Mouse (Mus musculus): Measurements from ENCODE around the gene Mgl2.
A peak's percentile ranks its signal among the peaks of the same experiment; 100 is the strongest.
"Not testable (repeated sequence)": the region's sequence is repeated elsewhere in the genome, so short reads cannot be mapped to it uniquely, and the experiment has no call there.

Mgl2 gene

DNA sequence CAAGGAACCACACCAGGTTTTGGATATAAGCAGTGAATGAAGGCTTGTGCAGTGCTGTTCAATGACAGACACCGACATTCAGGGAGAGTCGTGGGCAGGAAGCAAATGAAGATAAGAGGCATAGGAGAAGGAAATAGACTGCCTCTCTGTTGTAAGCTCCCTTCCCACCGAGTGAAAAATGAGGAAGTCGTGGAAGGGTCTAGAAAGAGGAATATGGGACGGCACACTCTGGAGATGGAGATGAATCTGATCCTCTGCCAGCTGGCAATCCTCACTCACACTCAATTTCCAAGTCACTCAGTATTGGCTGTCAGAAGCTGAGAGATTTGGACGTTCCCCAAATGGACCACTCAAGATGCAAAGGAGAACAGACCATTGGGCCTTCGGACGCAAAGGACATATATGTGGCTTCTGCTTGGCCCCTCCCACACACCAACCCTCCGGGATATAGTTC is at the start of gene Mgl2:
TSS of gene Mgl2 (plus strand) at position 404 of the 454 bp plus-strand sequence.
- DNase-seq = no peak

DNA sequence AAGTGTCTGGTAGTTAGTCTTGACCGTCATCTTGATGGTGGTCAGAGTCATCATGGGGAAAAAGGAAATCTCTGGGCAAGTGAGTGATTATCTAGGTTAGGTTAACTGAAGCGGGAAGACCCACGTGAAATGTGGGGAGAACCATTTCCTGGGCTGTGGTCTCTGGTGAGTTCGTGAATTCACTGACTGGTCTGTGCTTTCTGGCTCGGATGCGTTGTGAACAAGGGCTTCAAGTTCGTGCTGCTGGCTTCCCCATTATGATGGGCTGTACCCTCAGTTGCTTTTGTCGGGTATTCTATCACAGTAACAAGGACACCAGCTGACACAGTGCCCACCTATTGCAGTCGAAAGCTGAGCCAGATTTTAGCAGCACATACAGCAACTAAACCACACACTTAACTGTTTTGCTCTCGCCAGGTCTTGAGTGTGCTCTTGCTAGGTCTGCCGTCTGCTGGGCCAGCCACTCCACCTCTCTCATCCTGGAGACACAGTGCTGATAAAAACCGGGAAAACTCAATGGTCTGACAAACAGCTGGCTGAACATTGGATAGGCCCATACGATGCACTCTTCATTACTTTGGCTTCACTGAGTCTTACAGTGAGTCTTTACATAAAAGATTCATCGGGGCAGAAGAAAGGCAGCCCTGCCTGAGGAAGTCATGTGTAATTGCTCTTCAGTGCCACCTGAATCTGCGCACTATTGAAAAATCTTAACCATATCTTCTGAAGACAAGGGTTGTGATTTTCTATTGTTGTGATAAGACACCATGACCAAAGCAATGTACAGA is 49.1 kb upstream of the Mgl2 start:
- no peak for DNase-seq

DNA sequence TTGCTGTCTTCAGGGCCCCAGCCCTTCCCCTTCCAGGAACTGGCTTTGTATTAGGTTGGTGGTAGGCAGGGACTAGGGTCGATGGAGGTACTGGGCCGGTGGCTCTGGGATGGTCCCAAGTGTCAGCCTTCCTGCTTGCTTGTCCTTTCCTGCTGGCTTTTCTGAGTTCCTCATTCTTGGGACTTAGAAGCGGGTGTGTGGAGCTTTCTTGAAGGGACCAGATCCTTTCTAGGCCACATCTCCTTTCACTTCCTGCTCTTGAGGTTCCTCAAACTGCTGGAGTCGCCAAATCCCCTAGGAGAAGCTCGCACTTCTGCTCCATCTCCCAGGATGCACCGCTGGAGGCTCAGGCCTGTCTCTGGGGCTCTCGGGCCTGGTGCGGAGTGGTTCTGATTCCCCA is 45.6 kb upstream of the Mgl2 start:
- DNase-seq = no peak

DNA sequence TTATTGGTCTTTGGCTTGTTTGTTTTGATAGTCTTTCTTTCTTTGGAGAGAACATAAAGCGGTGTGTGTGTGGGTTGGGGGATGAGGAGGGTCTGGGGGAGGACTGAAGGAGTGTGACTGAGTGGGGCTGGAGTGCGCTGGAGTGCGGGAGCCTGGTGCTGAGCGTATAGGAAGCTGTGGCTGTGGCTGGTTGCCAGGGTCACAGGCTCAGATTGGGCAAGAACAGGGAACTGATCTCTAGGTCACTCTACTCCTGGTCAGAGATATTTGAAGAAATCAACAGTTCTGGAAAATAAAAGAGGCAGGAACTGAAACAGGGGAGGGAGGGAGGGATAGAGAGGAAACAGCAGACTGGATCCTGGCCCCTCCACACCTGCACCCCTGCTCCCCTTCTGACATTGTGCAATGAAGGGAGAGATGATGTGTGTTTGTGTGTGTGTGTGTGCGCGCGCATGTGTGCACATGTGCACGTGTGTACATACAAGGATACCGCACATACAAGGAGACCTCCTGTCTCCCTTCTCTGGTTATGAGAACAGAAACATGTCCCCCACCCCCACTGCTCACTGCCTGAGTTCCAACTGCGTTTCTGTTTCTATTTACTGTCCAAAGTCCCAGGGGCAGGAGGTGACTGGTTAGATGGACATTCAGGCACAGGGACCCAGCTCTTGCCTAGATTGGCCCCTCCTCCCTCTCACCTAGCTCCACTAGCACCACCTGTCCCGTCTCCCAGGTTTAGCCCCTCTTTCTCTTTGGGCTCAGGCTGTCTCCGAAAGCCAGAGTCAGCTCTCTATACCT is 37.9 kb upstream of the Mgl2 start, which contains the start of gene Asgr2:
TSS of gene Asgr2 (plus strand) at position 659 of the 798 bp plus-strand sequence.
- no peak for DNase-seq

DNA sequence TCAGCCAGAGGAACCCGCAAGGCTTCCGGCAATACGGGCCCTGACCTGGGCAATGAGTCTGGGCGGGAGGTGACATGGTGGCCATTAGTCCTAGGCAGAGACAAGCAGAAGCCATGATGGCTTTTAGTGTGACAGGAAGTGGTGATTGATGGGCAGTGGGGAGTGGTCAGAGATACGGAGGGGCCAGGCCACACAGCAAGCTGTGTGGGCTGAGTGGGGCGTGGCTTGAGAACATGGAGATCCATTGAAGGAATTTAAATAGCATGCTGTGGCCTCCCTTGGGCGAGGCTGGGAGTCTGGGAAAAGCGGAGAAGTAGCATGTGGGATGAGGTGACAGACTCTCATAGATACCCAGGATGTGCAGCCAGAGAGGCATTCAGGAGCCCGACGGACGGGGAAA is 32.7 kb upstream of the Mgl2 start:
- no peak for DNase-seq

DNA sequence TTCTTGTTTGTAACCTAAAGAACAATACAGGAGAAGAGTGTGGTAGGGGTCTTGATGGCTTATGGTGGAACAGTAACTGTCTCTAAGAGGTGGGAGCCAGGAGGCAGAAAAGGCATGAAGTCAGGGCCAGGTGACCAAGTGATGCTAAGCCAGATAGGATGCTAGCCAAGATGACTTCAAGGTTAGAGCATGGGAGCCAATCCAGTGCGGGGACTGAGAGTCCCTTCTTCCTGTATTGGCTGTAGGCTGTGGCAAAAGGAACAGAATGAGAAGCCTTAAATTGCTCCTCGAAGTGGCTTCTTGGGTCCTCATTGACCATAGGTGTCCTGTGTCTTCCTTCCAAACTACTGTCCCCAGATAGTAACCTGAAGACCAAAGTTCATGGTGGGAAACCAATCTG is 31.0 kb upstream of the Mgl2 start:
- DNase-seq = no peak

DNA sequence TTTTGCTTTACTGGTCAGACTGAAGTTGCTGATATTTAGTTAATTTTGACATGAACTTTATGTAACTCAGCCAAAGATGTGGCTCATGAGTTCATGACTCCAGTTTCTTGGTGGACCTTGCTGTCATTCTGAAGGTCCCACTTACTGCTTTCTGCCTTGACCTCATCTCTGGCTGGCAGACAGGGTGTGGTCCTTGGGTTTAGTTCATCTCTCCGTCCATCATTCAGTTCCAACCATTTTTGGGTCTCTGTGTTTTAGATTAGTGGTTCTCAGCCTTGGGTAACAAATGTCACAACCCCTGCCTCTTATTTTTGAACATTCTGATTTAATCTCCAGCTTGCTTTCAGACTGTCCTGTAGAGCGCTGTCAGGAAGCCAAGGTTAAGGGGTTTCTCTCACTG is 30.3 kb upstream of the Mgl2 start:
- DNase-seq = no peak

DNA sequence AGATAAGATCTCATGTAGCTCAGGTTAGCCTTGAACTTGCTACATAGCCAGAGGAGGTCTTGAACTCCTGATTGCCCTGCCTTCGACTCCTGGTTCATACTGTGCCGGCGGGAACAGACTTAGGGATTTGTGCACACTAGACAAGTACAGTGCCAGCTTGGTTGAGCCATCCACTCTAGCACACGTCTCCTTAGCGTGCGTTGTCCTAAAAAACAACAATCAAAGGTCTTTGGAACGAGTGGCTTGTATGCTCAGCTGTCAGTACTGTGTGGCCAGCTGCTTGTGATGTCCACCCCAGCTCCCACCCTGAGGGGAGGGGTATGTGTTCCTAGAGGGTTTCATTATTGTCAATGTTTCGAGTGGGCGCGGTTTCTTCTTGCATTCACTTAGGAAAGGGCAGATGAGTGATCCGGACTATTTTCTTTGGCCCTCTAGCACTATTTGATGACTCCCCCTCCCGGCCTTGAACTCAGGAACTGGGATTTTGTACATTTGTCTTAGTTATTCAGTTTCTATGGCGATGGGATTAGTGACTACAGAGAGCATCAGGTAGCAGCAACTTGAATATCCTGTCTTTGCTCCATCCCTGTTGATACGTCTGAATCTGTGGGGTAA is 26.3 kb upstream of the Mgl2 start:
- DNase-seq = no peak

DNA sequence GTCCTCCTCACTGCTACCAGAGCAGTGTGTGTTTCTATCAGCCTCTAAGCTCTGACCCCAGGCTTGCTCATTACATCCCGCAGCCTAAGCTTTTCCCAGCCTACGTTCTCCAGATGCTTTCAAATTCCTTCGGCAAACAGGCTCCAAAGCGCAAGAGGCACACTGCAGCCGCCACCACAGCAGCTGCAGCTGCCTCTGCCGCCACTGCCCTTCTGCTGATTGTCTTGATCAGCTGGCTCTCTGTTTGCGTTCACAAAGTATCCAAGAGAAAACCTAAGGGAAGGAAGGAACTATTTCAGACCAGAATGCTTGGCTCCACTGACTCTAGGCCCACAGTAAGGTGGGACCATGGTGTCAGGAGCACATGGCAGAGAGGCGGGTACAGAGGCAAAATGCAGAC is 23.0 kb upstream of the Mgl2 start:
- DNase-seq = no peak

DNA sequence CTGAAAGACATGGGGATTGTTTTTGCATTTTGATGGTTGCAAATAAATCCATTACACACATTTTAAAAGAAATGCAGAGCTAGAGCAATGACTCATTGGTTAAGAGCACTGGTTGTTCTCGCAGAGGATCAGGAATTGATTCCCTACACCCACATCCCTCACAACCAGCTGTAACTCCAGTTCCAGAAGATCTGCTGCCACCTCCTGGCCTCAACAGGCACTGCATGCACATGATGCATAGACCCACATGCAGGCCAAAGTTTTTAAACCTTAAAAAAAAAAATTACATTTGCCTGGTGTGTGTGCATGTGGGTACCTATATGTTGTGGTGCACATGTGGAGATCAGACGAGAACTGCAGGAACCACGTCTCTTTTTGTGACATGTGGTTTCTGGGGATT is 20.0 kb upstream of the Mgl2 start:
- DNase-seq = no peak

DNA sequence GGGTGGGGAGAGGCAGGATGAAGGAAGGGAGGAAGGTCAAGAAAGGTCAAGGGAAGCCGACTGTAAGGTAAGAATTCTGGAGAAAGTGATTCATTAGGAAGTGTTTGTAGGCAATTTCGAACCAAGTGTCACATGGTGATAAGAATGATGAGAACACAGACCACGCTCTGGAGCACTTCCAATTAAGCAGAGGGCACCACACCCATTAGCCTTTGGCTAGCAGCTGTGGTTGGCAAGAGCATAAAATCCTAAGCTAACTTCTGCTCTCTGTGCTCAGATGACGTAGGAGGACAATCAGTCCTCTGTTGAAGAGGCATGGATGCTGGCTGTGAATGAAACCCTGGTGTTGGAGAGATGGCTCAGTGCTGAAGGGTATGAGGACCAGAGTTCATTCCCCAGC is 15.6 kb upstream of the Mgl2 start:
- no peak for DNase-seq

DNA sequence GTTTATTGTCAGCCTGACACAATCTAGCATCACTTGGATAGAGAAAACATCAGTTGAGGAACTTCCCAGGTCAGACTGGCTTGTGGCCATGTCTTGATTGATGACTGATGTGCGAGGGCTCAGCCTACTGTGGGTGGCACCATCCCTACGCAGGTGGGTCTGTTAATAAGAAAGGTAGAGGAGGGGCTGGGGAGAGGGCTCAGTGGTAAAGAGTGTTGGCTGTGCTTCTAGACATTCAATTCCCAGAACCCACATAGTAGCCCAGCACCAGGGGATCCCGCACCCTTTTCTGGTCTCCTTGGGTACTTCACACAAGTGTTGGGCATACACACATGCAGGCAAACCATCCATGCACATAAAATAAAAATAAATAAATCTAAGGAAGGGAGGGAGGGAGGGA is 14.2 kb upstream of the Mgl2 start:
- no peak for DNase-seq

DNA sequence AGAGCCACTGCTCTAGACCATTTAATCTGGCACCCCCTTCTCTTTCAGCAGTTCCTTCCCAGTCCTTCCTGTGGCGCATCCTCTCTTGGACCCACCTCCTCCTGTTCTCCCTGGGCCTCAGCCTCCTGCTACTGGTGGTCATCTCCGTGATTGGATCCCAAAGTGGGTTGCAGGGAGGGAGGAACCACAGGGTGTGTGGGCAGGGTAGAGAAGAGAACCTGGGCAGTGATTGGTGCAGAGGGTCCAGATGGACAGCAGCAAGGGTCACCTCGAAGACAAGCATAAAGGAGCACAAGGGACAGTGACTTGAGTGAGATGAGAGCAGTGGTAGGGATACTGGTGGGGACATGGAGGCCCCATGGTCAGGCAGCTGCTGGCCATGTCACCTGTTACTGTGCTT is 4.9 kb downstream of the Mgl2 start:
- DNase-seq = not testable (repeated sequence)

DNA sequence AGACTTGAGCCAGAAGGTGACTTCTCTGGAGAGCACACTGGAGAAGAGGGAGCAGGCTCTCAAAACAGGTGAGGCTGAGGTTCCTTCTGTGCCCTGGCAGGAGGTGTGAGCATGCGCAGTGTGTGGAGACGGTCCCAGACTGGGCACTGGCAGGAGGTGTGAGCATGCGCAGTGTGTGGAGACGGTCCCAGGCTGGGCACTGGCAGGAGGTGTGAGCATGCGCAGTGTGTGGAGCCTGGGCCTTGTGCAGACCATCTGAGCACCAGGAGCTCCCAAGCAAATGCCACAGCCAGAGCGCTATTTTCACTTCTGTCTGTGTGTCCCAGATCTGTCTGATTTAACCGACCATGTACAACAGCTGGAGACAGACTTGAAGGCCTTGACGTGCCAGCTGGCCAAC is 5.8 kb downstream of the Mgl2 start:
- peak; percentile 12 for DNase-seq

DNA sequence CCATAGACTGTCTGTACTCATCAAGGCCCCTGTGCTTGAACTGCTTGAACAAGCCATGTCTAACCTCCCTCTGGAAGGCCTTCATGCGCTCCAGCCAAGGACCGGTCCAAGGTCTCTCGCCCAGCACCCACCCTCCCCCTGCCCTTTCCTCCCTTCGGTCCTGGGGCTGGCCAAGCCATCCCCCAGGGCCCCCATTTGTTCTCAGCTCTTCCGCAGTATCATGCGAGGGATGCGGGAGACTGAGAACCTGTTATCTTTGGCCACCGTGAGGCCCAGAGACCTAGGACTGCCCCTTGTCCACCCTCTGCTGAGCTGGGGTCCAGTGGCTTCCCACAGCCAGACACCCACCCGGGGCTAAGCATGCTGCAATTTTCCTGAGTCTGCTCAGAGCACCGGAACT is 9.0 kb downstream of the Mgl2 start:
- no peak for DNase-seq

DNA sequence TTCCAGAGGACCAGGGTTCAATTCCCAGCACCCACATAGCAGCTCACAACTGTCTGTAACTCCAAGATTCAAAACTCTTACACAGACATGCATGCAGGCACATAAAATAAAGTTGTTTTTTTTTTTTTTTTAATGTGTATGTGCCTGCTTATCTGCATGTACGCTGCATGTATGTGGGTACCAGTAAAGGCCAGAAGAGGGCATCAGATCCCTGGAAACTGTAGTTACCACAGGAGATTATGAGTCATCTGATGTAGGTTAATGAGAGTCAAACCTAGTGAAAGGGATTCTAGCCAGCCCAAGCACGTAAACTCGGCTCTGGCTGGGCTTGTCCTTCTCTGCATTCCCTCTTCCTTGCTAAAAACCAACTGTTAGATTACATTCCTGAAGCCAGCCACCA is 20.9 kb downstream of the Mgl2 start:
- no peak for DNase-seq

DNA sequence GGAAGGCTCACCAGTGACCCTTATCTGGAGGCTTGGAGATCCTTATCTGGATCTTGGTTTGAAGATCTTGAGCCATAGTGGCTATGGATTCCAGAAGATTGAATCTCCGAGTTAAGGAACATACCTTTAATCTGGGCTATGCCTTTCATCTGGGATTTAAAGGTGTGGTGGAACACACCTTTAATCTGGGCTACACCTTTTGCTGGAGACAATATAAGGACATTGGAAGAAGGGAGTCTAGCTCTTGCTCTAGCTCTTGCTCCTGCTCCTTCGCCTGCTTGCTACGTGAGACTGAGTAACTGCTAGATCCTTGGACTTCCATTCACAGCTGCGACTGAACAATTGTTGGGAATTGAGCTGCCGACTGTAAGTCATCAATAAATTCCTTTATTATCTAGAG is 25.8 kb downstream of the Mgl2 start, which contains the start of gene Clec10a:
TSS of gene Clec10a (plus strand) at position 301 of the 400 bp plus-strand sequence.
- not testable (repeated sequence) for DNase-seq

DNA sequence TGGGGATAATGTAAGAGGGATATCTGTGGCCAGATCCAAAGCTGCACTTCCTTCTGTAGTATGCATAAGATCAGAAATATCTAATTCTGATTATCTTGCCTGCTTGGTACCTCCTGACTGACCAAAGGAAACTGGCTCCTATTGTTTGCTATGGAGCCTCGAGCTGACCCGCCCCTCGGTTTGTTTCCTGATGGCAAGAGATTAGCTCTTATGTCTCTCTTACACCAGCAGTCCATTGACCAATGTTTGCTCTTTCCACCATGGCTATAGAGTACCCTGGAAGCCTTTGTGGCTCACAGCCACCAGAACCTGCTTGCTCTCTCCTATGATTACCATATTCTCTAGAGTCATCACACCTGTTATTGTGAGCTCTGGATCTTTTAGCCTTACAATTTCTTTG is 32.2 kb downstream of the Mgl2 start:
- no peak for DNase-seq

DNA sequence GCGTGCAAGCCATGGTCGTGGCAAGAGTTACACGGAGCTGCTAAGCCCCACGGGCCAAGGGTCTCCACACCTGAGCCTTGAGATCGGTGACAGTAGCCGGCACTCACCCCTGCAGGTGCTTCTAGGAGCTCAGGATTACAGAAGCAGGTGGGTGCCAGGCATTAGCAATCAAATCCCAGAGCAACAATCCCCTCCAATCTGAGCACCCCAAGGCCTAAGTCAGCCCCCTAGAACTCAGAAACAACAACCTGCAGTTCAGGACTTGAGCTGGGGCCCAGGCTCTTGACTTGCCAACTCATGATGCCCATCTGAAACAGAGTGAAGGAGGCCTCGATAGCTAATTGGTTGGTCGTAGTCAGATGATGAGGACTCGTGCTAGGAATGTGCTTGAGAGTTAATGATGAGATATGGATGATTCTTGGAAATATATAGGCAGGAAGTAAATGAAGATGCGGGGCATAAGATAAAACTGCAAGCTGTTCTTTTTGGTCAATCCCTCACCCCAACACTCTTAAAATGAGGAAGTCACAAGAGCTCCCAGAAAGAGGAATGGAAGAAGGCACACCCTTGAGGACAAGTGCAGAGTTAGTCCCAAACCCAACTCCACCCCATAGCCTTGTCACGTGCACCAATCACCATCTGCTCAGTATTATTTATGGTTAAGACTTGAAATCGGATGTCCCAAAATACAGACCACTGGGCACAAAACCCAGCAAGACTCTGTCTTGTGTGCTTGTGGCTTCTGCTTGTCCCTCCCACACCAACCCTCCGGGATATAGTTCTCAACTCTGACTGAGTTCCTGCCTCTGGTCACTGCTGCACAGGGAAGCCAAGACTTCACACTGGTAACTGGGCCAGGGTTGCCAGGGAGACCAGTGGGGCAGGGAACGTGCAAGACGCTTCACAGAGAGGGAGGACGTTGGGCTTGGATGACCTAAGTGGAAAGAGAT is 36.1 kb downstream of the Mgl2 start:
- DNase-seq = no peak

DNA sequence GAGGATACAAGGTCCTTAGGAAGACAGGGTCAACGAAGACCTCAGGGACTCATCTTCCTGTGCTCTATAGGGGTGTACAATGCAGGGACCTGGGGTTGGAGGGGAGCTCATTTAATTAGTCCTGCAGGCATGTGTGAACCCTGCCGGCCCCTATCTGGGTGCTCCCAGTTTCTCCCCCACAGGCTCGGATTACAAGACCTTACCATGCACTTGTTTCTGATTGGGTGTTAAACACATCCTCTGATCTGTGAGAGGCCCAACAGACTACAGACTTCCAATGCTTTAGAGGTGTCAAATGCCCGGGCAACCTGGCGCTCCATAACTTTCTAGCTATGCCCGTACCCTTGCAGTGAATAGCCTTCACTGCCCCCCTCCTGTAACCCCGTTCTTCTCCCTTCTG is 38.0 kb downstream of the Mgl2 start:
- no peak for DNase-seq

DNA sequence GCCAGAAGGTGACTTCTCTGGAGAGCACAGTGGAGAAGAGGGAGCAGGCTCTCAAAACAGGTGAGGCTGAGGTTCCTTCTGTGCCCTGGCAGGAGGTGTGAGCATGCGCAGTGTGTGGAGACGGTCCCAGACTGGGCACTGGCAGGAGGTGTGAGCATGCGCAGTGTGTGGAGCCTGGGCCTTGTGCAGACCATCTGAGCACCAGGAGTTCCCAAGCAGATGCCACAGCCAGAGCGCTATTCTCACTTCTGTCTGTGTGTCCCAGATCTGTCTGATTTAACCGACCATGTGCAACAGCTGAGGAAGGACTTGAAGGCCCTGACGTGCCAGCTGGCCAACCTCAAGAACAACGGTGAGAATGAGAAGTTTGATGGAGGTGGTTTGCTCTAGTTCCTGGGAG is 39.3 kb downstream of the Mgl2 start:
- DNase-seq = peak; percentile 41

DNA sequence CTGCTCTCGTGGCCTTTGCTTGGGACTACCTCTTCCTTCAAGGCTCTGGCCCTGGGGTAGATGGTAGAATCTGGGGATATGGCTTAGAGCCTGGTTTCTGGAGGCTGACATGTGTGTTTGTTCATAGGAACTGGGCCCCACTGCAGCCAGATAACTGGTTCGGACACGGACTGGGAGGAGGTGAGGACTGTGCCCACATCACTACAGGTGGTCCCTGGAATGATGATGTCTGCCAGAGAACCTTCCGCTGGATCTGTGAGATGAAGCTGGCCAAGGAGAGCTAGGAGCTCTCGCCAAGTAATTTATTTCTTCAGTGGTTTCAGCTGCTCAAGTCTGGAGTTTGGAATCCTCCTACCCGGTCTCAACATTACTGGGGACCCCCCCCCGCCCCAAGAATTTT is 40.2 kb downstream of the Mgl2 start:
- peak; percentile 36 for DNase-seq

DNA sequence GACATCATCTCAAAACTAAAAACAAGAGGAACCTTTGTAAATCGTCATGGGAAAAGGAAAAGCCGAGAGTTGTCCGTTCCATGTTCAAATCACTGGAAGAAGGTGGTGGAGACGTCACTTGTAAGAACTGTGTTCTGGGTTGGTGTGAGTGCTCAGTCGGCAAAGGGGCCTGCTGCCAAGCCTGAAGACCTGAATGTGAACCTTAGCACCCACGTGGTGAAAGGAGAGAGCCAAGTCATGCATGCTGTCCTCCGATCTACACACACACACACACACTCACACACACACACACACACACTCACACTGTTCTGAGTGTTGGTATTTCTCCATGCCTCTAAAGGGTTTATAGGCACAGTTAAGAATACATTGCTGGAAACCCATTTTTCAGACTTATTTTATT is 41.1 kb downstream of the Mgl2 start:
- DNase-seq = no peak
